ENCODE assay signal across 7 mouse cellular contexts in genomic region chr10:79532678-79533077, GRCm38 (mm10). TPM values are rescaled to one million over a fixed set of nuclear protein-coding genes. Genes with fewer than 3 reads are reported as not detected.
DNase-seq lines count a peak whose midpoint lies in the region; ATAC-seq lines count a peak whose summit lies in the region.

No protein-coding gene starts in this region.

- peaks cover 5% of the 10 kb centered on the region for H3K36me3 ChIP-seq in megakaryocyte, embryonic 14.5 days (replicated peaks; ENCODE audit: low read length)
- no peaks in the 10 kb centered on the region for H3K36me3 ChIP-seq in liver, embryonic 15.5 days (replicated peaks)
- H3K36me3 ChIP-seq in stomach, embryonic 15.5 days = no peaks in the 10 kb centered on the region

- no peak overlapping the region for H3K27ac ChIP-seq in brown adipose tissue, adult 24 weeks (replicated peaks; ENCODE audit: low read depth, low read length)
- H3K27ac ChIP-seq in liver, embryonic 15.5 days (replicated peaks) = no peak overlapping the region
- peak overlapping the region; percentile 89 for H3K27ac ChIP-seq in stomach, embryonic 15.5 days

- WGBS in liver, embryonic 15.5 days (ENCODE audit: insufficient replicate concordance) = 30% methylated on average over 3 of the region's 3 CpGs
- 26% methylated on average over 3 of the region's 3 CpGs for WGBS in stomach, embryonic 15.5 days

- peaks cover 64% of the 10 kb centered on the region for H3K27me3 ChIP-seq in megakaryocyte, embryonic 14.5 days (replicated peaks)
- peaks cover 12% of the 10 kb centered on the region; the same call in 1 of the 2 replicates for H3K27me3 ChIP-seq in liver, embryonic 15.5 days
- no peaks in the 10 kb centered on the region for H3K27me3 ChIP-seq in stomach, embryonic 15.5 days (replicated peaks)

- no peaks in the 10 kb centered on the region; the same call in 1 of the 2 replicates for H3K9me3 ChIP-seq in megakaryocyte, embryonic 14.5 days
- H3K9me3 ChIP-seq in liver, embryonic 15.5 days (replicated peaks) = no peaks in the 10 kb centered on the region
- no peaks in the 10 kb centered on the region for H3K9me3 ChIP-seq in stomach, embryonic 15.5 days

- peak overlapping the region; percentile 87 for H3K4me2 ChIP-seq in liver, embryonic 15.5 days
- peak overlapping the region; percentile 94 for H3K4me2 ChIP-seq in stomach, embryonic 15.5 days

- ATAC-seq in megakaryocyte, adult 5-6 weeks (ENCODE audit: poor library complexity, severe bottlenecking) = no peak
- ATAC-seq in liver, embryonic 15.5 days (ENCODE audit: insufficient read depth) = no peak
- ATAC-seq in stomach, embryonic 15.5 days (ENCODE audit: insufficient read depth, low FRiP score, low read depth) = peak; percentile 48; the same call in 1 of the 2 replicates

- DNase-seq in forelimb bud, embryonic 11.5 days (ENCODE audit: low read depth, low spot score) = peak; percentile 14
- DNase-seq in spleen, postnatal 36 days (ENCODE audit: low spot score in 2 of 2) = no peak

- H3K4me3 ChIP-seq in megakaryocyte, embryonic 14.5 days (replicated peaks) = peak overlapping the region; percentile 92
- peak overlapping the region; percentile 70 for H3K4me3 ChIP-seq in brown adipose tissue, adult 24 weeks (ENCODE audit: insufficient read depth, low read depth, low read length)
- peak overlapping the region; percentile 64 for H3K4me3 ChIP-seq in liver, embryonic 15.5 days (replicated peaks)
- peak overlapping the region; percentile 53 for H3K4me3 ChIP-seq in stomach, embryonic 15.5 days (replicated peaks)

- H3K4me1 ChIP-seq in megakaryocyte, embryonic 14.5 days = peaks cover 58% of the 10 kb centered on the region
- no peaks in the 10 kb centered on the region for H3K4me1 ChIP-seq in brown adipose tissue, adult 24 weeks (ENCODE audit: control insufficient read depth, insufficient read depth, insufficient read length, low read length)
- H3K4me1 ChIP-seq in liver, embryonic 15.5 days (replicated peaks) = peaks cover 16% of the 10 kb centered on the region
- H3K4me1 ChIP-seq in stomach, embryonic 15.5 days = peaks cover 16% of the 10 kb centered on the region; the same call in 1 of the 2 replicates

- no peak overlapping the region for H3K9ac ChIP-seq in liver, embryonic 15.5 days
- H3K9ac ChIP-seq in stomach, embryonic 15.5 days = 0 out of 2 replicates have a peak overlapping the region, but pooled peaks have one; percentile 30

RNA-seq across cellular contexts. Expression of gene Plpp2, which starts 0.9 kb away (rescaled TPM):
- polyA plus RNA-seq in megakaryocyte, embryonic 14.5 days (2012; ENCODE audit: insufficient read depth, low replicate concordance) = 5.7 and 5.9 TPM in 2 replicates
- total RNA-seq in megakaryocyte, adult 5-6 weeks (2015) = 13.5 and 14.7 TPM in 2 replicates
- 3.9 and 5.1 TPM in 2 replicates for total RNA-seq in megakaryocyte, adult 5-6 weeks (2017)
- 3.9 and 4.3 TPM in 2 replicates for polyA plus RNA-seq in brown adipose tissue, adult 24 weeks (2012; ENCODE audit: insufficient read depth, insufficient read length, missing spikeins)
- polyA plus RNA-seq in liver, embryonic 15.5 days (2015; fragmentation: Nextera tagmentation; extraction: Ambion mirVana) = 21.5 and 26.9 TPM in 2 replicates
- polyA plus RNA-seq in stomach, embryonic 15.5 days (2015; fragmentation: Nextera tagmentation; extraction: Ambion mirVana) = 69.7 and 70.6 TPM in 2 replicates

RNA-seq across cellular contexts. Expression of gene Mier2, which starts 22.3 kb away (rescaled TPM):
- 32.9 and 68.6 TPM in 2 replicates for polyA plus RNA-seq in megakaryocyte, embryonic 14.5 days (2012; ENCODE audit: insufficient read depth, low replicate concordance)
- 5.8 and 7.3 TPM in 2 replicates for total RNA-seq in megakaryocyte, adult 5-6 weeks (2015)
- 9.4 and 19.5 TPM in 2 replicates for total RNA-seq in megakaryocyte, adult 5-6 weeks (2017)
- 6.1 and 8.5 TPM in 2 replicates for polyA plus RNA-seq in brown adipose tissue, adult 24 weeks (2012; ENCODE audit: insufficient read depth, insufficient read length, missing spikeins)
- polyA plus RNA-seq in liver, embryonic 15.5 days (2015; fragmentation: Nextera tagmentation; extraction: Ambion mirVana) = 9.9 and 13.3 TPM in 2 replicates
- polyA plus RNA-seq in stomach, embryonic 15.5 days (2015; fragmentation: Nextera tagmentation; extraction: Ambion mirVana) = 49.2 and 50.1 TPM in 2 replicates

RNA-seq across cellular contexts. Expression of gene Theg, which starts 54.5 kb away (rescaled TPM):
- 1.2 TPM in 1 of 2 replicates, not detected in the other for polyA plus RNA-seq in megakaryocyte, embryonic 14.5 days (2012; ENCODE audit: insufficient read depth, low replicate concordance)
- total RNA-seq in megakaryocyte, adult 5-6 weeks (2015) = not detected in 2 replicates
- total RNA-seq in megakaryocyte, adult 5-6 weeks (2017) = not detected in 2 replicates
- polyA plus RNA-seq in brown adipose tissue, adult 24 weeks (2012; ENCODE audit: insufficient read depth, insufficient read length, missing spikeins) = not detected in 2 replicates
- not detected in 2 replicates for polyA plus RNA-seq in liver, embryonic 15.5 days (2015; fragmentation: Nextera tagmentation; extraction: Ambion mirVana)
- polyA plus RNA-seq in stomach, embryonic 15.5 days (2015; fragmentation: Nextera tagmentation; extraction: Ambion mirVana) = not detected in 2 replicates
